Mouse (Mus musculus) brain, embryonic 14.5 days (tissue): ENCODE measurements around the gene Sgpl1. TPM values are rescaled to one million over a fixed set of nuclear protein-coding genes. Genes with fewer than 3 reads are reported as not detected.
"Not testable (repeated sequence)": the region's sequence is repeated elsewhere in the genome, so short reads cannot be mapped to it uniquely, and the experiment has no call there.

ENCODE experiments used
- DNase-seq: peaks from one replicate; pipeline ENCODE4 v3.0.0-alpha.2; 2011; ENCODE audit warnings: low read depth
- CTCF ChIP-seq: fragments of 200-500 bp; IDR thresholded peaks from 2 replicates; pipeline ENCODE4 v1.5.1; 2012; ENCODE audit warnings: inconsistent platforms, mild to moderate bottlenecking, moderate library complexity, borderline replicate concordance; ENCODE audit not compliant: insufficient read depth, insufficient read length; ENCODE audit errors: extremely low read depth
- POLR2A ChIP-seq: fragments of 200-500 bp; IDR thresholded peaks from 2 replicates; pipeline ENCODE4 v1.6.1; 2012; ENCODE audit warnings: mild to moderate bottlenecking, inconsistent platforms, borderline replicate concordance; ENCODE audit not compliant: poor library complexity, insufficient read depth, insufficient read length, severe bottlenecking; ENCODE audit errors: extremely low read depth
- polyA plus RNA-seq: library from polyadenylated mRNA; depleted of rRNA; stranded (reverse); fragments of >200 nt; gene quantifications from 2 replicates; pipeline ENCODE4 v1.2.3, GENCODE M21; 2012

Sgpl1 gene
- polyA plus RNA-seq, 1 experiment, result 70.4 TPM

GRCm38 (mm10) chr10:61146119-61146806 lies 1.2 kb downstream of the Sgpl1 start:
- peak; percentile 80 for DNase-seq
- no peak for TF ChIP-seq CTCF
- 0 out of 2 replicates have a peak, but pooled peaks have one; percentile 27 for TF ChIP-seq POLR2A

- DNase-seq, result no peak
- TF ChIP-seq CTCF, result no peak
- TF ChIP-seq POLR2A, result no peak
Observed at GRCm38 (mm10) chr10:61145766-61146118, 1.8 kb downstream of the Sgpl1 start.

DNA sequence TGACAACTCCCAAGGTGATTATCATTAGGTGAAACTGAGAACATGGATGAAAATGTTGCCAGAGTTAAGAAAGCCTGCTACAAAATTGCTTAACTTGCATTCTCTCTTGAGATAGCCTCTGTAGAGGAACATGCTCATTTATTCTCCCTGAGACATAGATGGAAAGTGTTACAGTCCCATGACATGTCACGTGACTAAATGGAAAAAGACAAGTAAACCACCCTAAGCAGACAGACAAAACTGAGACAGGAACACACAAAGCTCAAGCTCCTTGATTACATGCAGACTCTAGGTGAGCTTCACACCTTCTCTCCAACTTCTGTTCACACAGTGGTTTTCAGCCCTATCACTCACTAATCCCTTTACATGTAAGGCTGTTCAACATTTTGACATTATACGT lies 4.2 kb downstream of the Sgpl1 start:
- TF ChIP-seq POLR2A (no peak), CTCF (no peak)

GRCm38 (mm10) chr10:61137567-61137966 lies 9.9 kb downstream of the Sgpl1 start:
- DNase-seq, result no peak
- TF ChIP-seq CTCF, result no peak
- TF ChIP-seq POLR2A, result no peak

More for the DNA sequence above, 4.2 kb downstream of the Sgpl1 start:
- DNase-seq, result no peak

- no peak for DNase-seq
- no peak for TF ChIP-seq POLR2A
- no peak for TF ChIP-seq CTCF
Observed at GRCm38 (mm10) chr10:61135226-61135839, 12.2 kb downstream of the Sgpl1 start.

- DNase-seq, result no peak
- TF ChIP-seq CTCF, result no peak
- TF ChIP-seq POLR2A, result no peak
Observed at GRCm38 (mm10) chr10:61134041-61134440, 13.5 kb downstream of the Sgpl1 start.

- DNase-seq, result no peak
- TF ChIP-seq CTCF (no peak), POLR2A (no peak)
Observed at GRCm38 (mm10) chr10:61130959-61131358, 16.5 kb downstream of the Sgpl1 start.

DNA sequence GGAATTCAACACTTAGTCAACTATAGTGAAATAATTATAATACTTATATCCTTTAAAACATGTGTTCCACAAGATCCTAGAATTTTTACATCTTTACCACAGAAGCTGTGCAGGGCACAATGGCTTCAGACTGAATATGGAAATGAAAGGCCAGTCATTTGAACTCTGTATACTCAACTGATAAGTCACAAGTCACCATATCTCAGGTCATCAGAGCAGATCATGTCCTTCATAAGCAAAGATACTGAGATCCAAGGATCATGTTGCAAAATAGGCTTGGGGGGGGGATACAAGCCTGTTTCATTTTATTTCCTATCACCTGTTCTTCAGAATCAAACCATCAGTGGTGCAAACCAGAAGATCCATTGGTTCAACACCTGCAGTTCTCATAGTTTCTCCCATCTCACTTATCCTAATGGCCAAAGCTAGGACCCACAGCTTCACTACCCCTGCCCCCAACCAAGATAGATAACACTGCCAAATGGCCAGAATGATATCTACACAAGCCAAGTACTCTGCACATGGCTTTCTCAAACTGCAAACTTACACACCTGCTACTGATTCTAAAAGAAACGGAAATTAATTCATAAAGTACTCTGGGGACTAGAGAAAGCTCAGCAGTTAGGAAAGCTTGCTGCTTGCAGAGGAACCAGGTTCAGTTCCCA lies 18.7 kb downstream of the Sgpl1 start:
- DNase-seq, result no peak
- TF ChIP-seq CTCF (no peak), POLR2A (no peak)

DNA sequence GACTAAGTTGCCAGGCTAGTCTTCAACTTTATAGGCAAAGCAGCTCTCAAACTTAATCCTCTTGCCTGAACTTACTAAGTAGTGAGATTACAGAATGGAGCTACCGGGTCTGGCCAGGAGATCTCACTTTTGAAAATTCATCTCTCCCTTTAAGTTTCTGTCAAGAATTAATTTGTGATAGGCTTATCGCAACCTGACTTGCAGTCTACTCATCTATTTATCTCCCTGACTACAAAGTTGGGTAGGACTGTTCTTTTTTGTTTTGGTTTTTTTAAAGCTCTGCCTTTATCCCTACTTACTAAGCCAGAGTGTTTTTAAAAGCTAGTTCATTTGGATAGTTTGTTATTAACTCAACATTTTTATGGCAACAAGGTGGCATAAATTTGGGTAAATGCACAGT lies 23.0 kb downstream of the Sgpl1 start:
- no peak for DNase-seq
- TF ChIP-seq CTCF, result no peak
- TF ChIP-seq POLR2A, result no peak

DNA sequence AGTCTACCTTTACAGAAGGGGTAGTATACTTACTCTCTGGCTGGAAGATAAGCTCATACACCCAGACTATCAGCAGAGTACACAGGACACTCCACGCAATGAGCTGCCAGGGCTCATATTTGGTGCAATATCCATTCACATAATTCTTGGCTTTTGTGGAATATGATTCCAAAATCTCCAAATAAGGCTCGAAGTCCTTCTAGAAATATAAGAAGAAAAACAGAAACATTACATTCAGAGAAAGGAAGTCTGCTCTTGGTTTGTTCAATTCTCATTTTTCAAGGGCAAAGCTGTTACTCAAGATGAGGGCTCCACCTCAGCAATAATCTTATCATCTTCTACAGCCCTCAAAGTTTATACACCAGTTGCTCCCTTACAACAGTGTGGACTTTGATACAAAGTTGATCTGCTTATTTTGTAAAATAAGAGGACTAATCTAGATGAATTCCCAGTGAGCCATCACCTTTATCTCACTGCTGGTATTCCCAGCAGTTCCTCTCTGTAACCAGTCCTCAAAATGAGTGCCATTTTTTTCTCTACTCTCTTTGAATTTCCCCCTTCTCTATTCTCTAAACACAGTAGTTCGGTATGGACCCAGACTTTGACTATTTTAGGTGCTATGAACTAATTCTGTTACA lies 24.1 kb downstream of the Sgpl1 start:
- no peak for DNase-seq
- TF ChIP-seq POLR2A, result no peak
- TF ChIP-seq CTCF, result no peak

DNA sequence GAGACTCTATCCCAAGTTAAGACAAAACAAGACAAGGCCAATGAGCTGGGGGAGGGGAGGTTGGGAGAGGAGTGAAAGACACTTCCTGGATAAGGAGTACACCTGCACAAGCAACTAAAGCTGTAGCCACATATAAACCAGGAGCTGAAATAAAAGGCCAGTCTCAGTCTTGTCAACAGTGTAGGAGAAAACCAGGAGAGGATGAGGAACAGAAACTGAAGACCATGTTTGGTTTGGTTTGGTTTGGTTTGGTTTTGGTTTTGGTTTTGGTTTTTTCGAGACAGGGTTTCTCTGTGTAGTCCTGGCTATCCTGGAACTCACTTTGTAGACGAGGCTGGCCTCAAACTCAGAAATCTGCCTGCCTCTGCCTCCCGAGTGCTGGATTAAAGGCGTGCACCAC lies 25.8 kb downstream of the Sgpl1 start:
- not testable (repeated sequence) for DNase-seq
